Mouse (Mus musculus) embryonic facial prominence, embryonic 11.5 days (tissue): ENCODE measurements around the gene Optn. TPM values are rescaled to one million over a fixed set of nuclear protein-coding genes. Genes with fewer than 3 reads are reported as not detected.
A peak's percentile ranks its signal among the peaks of the same experiment; 100 is the strongest.

Source experiments
- ATAC-seq: fragments of 200-750 bp; cut with Nextera tagmentation; replicated peaks from 2 replicates; pipeline ENCODE4 v1.8.0; 2017; ENCODE audit warnings: low read depth; ENCODE audit not compliant: insufficient number of reproducible peaks, low FRiP score, low TSS enrichment
- DNase-seq: peaks from one replicate; pipeline ENCODE4 v3.0.0-alpha.2; 2015; ENCODE audit warnings: low spot score
- H3K27ac ChIP-seq: fragments of 300-500 bp; sonication (generic); replicated peaks from 2 replicates; pipeline ENCODE4 v1.5.1; 2014; ENCODE audit warnings: mild to moderate bottlenecking, low read depth, low read length, control low read depth
- H3K27me3 ChIP-seq: fragments of 300-500 bp; sonication (generic); 2 replicates; pipeline ENCODE4 v1.6.1; 2014; ENCODE audit warnings: mild to moderate bottlenecking, low read length, moderate library complexity, mixed read lengths; ENCODE audit not compliant: control insufficient read depth, insufficient read depth
- H3K36me3 ChIP-seq: fragments of 300-500 bp; sonication (generic); replicated peaks from 2 replicates; pipeline ENCODE4 v1.6.1; 2014; ENCODE audit warnings: low read depth, mild to moderate bottlenecking, low read length, moderate library complexity, mixed read lengths; ENCODE audit not compliant: control insufficient read depth, insufficient read depth
- H3K4me1 ChIP-seq: fragments of 300-500 bp; sonication (generic); 2 replicates; pipeline ENCODE4 v1.6.1; 2014; ENCODE audit warnings: low read length, mixed read lengths; ENCODE audit not compliant: control insufficient read depth, insufficient read depth
- H3K4me2 ChIP-seq: fragments of 300-500 bp; sonication (generic); 2 replicates; pipeline ENCODE4 v1.6.1; 2014; ENCODE audit warnings: low read depth, mild to moderate bottlenecking, control low read depth, low read length, moderate library complexity
- H3K4me3 ChIP-seq: fragments of 300-500 bp; sonication (generic); 2 replicates; pipeline ENCODE4 v1.5.1; 2014; ENCODE audit warnings: low read depth, low read length, control low read depth
- H3K9ac ChIP-seq: fragments of 300-500 bp; sonication (generic); replicated peaks from 2 replicates; pipeline ENCODE4 v1.6.1; 2014; ENCODE audit warnings: mild to moderate bottlenecking, control low read depth, low read length
- H3K9me3 ChIP-seq: fragments of 300-500 bp; sonication (generic); replicated peaks from 2 replicates; pipeline ENCODE4 v1.6.1; 2016; ENCODE audit warnings: mild to moderate bottlenecking, low read length, inconsistent platforms, mixed read lengths; ENCODE audit not compliant: control insufficient read depth
- WGBS: fragments of 180-500 bp; shearing (Covaris S2); extraction: QIAGEN DNeasy Blood & Tissue Kit; methylation state at CpG from one replicate; pipeline ENCODE4 v1.1.7; 2014; 5-methylcytosine and 5-hydroxymethylcytosine counted together
- polyA plus RNA-seq: library from polyadenylated mRNA; unstranded; fragments of >200 nt; fragmentation: Nextera tagmentation; extraction: Ambion mirVana; gene quantifications from 2 replicates; pipeline ENCODE4 v1.2.1, GENCODE M21; 2014

Gene Optn
- polyA plus RNA-seq, 1 experiment from 2014 or later = 6.2 TPM

DNA sequence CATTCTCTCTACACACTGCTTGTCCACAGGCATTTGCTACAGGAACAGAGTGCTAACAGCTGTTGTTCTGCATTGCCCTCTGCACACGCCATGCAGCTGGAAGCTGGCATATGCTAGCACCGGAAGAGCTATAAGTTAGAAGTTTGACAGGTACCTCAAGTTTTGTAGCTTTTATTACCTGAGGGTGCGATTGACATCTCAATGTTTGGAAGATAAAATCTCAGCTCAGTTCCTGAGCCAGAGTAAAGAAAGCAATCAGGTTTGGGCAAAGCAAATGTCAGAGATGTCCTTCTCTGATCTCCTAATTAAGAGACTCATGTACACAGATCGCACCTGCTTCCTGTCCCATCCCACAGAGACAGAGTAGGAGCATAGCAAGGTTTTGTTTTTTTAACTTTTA is 77.1 kb downstream of the Optn start:
- H3K27ac ChIP-seq = no peak overlapping the region

DNA sequence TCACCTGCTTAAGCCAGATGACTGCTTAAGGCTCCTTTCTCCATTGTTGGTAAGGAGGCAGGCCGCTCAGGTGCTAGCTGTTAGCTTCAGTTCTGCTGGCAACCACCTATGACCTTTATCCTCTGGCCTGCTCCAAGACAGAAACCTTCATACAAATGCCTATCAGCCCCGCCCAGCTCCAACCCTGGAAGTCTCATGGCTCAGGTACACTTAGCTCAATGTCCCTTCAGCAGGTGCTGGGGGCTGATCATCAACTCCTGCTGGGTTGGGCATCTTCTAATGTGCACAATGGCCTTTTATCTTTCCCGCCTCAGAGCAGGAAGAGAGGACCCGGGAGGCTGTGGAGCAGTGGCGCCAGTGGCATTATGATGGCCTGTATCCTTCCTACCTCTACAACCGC is 78.9 kb downstream of the Optn start:
- H3K27me3 ChIP-seq = no peaks in the 10 kb centered on the region
- WGBS = 75% methylated on average over 6 of the region's 6 CpGs
- H3K36me3 ChIP-seq = no peaks in the 10 kb centered on the region
- DNase-seq (no peak), ATAC-seq (no peak)
- no peaks in the 10 kb centered on the region for H3K4me1 ChIP-seq
- H3K27ac ChIP-seq = no peak overlapping the region
- no peak overlapping the region for H3K4me2 ChIP-seq
- no peaks in the 10 kb centered on the region for H3K9me3 ChIP-seq
- no peak overlapping the region for H3K4me3 ChIP-seq
- no peak overlapping the region for H3K9ac ChIP-seq

More for the DNA sequence above, 77.1 kb downstream of the Optn start:
- H3K27me3 ChIP-seq = no peaks in the 10 kb centered on the region
- no peak overlapping the region for H3K4me2 ChIP-seq
- no peak for DNase-seq
- 82% methylated on average over 4 of the region's 4 CpGs for WGBS
- no peaks in the 10 kb centered on the region for H3K4me1 ChIP-seq
- H3K9me3 ChIP-seq = no peaks in the 10 kb centered on the region
- H3K9ac ChIP-seq = no peak overlapping the region
- peaks cover 8% of the 10 kb centered on the region; the same call in 1 of the 2 replicates for H3K36me3 ChIP-seq
- no peak for ATAC-seq
- H3K4me3 ChIP-seq = no peak overlapping the region

DNA sequence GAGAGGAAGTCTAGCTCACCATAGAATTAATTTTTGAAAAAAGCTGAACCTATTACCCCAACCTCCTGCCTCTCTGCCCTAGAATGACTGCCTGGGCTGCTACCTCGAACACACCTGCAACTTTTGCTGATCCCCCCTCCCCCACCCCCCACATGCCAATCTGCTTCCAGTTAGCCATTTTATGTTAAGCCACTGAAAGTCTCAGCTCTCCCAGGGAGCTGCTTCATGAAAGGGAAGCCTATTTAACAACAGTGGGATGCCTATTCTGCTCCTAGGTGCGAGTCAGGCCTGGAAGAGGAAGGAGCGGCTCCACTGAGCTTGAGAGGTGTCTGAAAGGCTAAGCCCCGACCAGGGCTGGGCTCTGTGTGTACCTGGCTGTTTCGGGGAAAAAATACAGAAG is 79.9 kb downstream of the Optn start:
- WGBS = 32% methylated on average over 5 of the region's 5 CpGs
- H3K36me3 ChIP-seq = no peaks in the 10 kb centered on the region
- no peak overlapping the region for H3K4me3 ChIP-seq
- H3K4me2 ChIP-seq = no peak overlapping the region
- H3K9ac ChIP-seq = no peak overlapping the region
- no peak overlapping the region for H3K27ac ChIP-seq
- DNase-seq (peak; percentile 3), ATAC-seq (no peak)
- H3K4me1 ChIP-seq = no peaks in the 10 kb centered on the region
- H3K27me3 ChIP-seq = no peaks in the 10 kb centered on the region
- H3K9me3 ChIP-seq = no peaks in the 10 kb centered on the region

DNA sequence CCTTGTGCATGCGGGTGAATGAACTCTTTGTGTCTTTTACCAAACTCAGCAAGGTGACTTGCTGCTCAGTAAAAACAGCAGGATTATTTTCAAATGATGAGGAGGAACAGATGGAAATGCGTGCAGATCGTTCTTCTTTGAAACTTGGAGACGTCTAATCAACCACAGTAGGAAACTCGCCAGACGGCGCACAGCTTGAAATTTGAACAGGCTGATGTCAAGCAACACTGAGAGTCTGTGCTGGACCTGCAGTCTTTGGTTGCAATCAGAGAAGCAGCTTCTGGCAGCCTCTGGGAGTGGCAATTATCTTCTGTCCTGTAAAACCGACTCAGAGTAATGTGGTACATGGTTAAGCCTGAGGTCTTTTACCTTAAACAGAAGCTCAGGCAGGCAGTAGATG is 85.8 kb downstream of the Optn start:
- Histone ChIP-seq H3K9ac (no peak overlapping the region), H3K4me2 (no peak overlapping the region), H3K4me3 (no peak overlapping the region), H3K36me3 (no peaks in the 10 kb centered on the region), H3K27ac (peak overlapping the region; percentile 37; the same call in 1 of the 2 replicates), H3K27me3 (no peaks in the 10 kb centered on the region), H3K4me1 (no peaks in the 10 kb centered on the region), H3K9me3 (no peaks in the 10 kb centered on the region)
- DNase-seq (peak; percentile 76), ATAC-seq (peak; percentile 69)
- WGBS = 10% methylated on average over 8 of the region's 8 CpGs

DNA sequence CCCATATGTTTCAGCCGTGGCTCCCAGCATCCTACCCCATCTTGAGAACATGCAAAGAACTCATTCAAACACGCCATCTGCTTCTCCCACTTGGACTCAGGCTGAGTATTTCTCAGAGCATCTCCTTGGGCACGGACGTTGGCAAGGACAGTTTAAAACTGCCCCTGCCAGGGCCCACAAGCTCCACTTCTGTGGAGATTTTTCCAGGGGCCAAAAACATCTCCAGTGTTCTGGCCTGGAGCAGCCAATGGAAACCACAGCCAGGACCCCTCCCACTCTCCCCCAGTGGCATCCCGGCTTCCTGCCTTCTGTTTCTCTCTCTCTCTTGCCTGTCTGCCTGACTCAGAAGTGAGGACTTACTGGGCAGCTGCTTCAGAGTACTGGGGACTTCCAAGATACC is 88.0 kb downstream of the Optn start, which contains the start of gene Ucma:
Gene Ucma (plus strand): TSS at position 316 of the 400 bp plus-strand sequence.
- no peak within 1 kb of the TSS for H3K4me2 ChIP-seq
- DNase-seq (no peak), ATAC-seq (no peak)
- H3K4me3 ChIP-seq = no peak within 1 kb of the TSS
- H3K9ac ChIP-seq = no peak within 1 kb of the TSS
- no peaks in the 10 kb centered on the region for H3K9me3 ChIP-seq
- no peak within 1 kb of the TSS for H3K27ac ChIP-seq
- no peaks in the 10 kb centered on the region for H3K27me3 ChIP-seq
- no peaks in the 10 kb centered on the region for H3K36me3 ChIP-seq
- no peaks in the 10 kb centered on the region for H3K4me1 ChIP-seq
- 67% methylated on average over 5 of the region's 5 CpGs for WGBS

Other genes with a start within 250 kb of the Optn start
- gene Sephs1, start 182.5 kb downstream of the Optn start, polyA plus RNA-seq = 148 and 156 TPM in 2 replicates
- gene Phyh, start 145.0 kb downstream of the Optn start, polyA plus RNA-seq = 57.5 and 59.0 TPM in 2 replicates
- gene Ucma, start 87.9 kb downstream of the Optn start, polyA plus RNA-seq = 0.29 TPM in 1 of 2 replicates, not detected in the other
- 58.4 and 66.0 TPM in 2 replicates for gene Mcm10, start 51.3 kb downstream of the Optn start, polyA plus RNA-seq
- 2.4 and 3.0 TPM in 2 replicates for gene Ccdc3, start 73.7 kb upstream of the Optn start, polyA plus RNA-seq